Mouse (Mus musculus): ENCODE data around the gene Csnk1g2. TPM values are rescaled to one million over a fixed set of nuclear protein-coding genes. Genes with fewer than 3 reads are reported as not detected.

The Csnk1g2 gene
- total RNA-seq, 2 experiments from 2014 or later, result 221 to 228 TPM

DNA sequence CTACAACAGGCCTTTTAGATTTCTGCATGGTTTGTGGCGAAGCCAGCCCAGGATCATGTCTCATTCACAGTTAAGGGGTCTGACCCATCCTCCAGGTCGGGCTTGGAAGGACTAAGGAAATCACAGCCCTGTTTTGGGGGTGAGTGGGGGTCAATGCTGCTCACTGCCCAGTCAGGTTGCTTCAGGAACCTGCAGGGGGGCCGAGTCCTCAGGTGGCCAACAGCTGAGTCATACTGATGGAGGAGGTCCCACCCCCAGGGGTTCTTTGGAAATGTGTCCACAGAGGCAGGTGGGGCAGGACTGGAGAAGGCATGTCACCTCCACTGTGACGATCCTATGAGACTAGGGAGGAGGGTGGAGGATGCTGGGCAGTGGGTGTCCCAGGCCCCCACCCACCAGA is 42.8 kb downstream of the Csnk1g2 start:
- no peak for DNase-seq (ENCODE audit: low spot score in 2 of 2)
- Histone ChIP-seq H3K4me3 (no peak overlapping the region), H3K27ac (peak overlapping the region; percentile 86)
- TF ChIP-seq CTCF (conservative IDR thresholded peaks at IDR 0.05), result no peak

DNA sequence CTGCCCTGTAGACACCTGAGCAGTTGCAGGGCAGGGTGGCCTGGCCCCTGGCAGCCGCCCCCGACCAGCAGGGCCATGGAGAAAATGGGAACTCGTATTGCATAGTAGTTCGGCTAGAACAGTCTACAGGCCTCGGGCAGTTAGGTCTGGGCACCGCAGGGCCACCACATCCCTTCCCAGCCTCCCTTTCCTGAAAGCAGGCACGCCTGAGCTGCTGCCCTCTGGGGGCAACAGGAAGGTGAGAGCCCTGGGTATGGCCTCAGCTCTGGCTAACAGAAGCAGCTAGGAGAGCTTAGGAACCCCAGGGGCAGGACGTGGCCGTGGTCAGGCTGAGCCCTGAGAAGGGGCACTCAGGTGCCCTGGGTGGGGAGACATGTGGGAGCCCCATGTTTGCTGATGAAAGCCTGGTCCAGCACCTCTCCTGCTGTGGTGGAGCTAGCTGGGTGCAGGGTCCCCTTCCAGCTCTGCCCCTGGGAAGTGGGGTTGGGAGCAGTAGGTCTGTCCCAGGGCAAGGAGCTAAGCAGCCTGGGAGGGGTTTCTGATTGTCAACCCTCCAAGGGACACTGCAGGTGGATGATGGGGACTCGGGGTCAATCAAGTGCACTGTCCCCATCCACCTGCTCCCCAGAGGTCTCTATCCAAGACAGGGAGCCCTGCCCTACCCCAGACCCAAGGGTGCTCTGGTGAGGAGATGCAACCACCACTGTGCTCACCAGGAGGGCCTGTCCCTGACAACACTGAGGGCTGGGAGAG is 43.5 kb downstream of the Csnk1g2 start:
- TF ChIP-seq CTCF (conservative IDR thresholded peaks at IDR 0.05), result no peak
- Histone ChIP-seq H3K4me3 (no peak overlapping the region), H3K27ac (peak overlapping the region; percentile 86; the same call in 1 of the 2 replicates)
- DNase-seq (ENCODE audit: low spot score in 2 of 2), result no peak

DNA sequence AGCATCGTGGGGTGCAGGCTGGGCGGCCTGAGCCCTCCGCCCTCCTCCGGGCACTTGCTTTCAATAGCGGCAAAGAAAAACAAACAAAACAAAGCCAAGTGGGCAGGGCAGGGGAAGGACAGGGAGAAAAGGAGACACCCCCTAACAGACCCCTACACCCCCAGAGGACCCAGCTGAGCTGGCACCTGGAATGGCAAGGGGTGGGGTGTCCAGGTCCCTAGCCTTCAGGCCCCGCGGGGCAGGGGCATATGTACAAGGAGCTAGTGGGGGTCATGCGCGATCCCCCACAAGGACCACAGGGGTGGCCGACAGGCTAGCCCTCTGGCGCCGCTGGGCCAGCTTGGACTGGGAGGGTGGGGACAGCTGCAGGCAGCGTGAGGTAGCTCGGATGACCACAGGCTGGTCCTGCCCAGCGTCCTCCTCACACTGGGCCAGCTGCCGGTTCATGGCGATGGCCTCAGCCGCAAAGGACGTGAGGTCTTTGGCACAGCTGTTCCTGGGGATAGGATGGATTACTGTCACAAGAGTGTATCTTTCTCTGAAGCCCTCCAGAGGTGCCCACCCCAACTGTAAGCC is 44.3 kb downstream of the Csnk1g2 start:
- DNase-seq (ENCODE audit: low spot score in 2 of 2), result no peak
- Histone ChIP-seq H3K27ac (no peak overlapping the region), H3K4me3 (no peak overlapping the region)
- TF ChIP-seq CTCF (conservative IDR thresholded peaks at IDR 0.05), result no peak

DNA sequence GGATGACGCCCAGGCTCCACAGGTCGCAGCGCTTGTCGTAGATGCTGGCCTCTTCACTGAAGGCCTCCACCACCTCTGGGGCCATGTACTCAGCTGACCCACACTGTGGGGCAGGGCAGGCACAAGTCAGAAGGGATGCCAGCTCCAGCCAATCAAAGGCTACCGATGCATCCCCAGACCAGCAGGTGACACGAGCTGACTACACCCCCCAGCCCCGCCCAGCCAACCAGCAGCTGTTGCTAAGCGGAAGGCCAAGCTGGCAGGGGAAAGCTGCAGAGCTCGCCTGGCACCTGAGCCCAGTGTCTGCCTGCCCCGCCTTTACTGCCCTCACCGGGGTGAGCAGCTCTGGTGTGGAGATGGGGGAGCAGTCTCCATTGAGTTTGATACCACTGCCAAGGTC is 46.0 kb downstream of the Csnk1g2 start:
- DNase-seq (ENCODE audit: low spot score in 2 of 2), result no peak
- no peak for TF ChIP-seq CTCF (conservative IDR thresholded peaks at IDR 0.05)
- H3K4me3 ChIP-seq, result no peak overlapping the region
- no peak overlapping the region for H3K27ac ChIP-seq

DNA sequence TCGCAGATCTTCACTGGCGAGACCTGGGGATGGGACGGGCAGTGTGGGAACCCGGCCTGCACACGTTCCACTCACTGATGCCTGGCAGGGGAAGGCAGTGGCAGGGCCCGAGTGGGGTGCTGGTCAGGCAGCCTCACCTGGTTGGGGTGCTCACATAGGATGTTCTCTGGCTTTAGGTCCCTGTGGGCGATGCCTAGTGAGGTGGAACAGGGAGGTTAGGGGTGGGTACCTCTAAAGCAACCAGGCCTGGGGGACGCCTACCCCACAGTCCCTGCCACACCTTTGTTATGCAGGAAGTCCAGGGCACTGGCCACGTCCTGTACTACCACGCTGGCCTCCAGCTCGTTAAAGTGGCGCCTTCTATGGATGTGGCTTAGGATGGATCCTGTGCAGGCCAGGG is 46.4 kb downstream of the Csnk1g2 start:
- Histone ChIP-seq H3K27ac (no peak overlapping the region), H3K4me3 (no peak overlapping the region)
- no peak for TF ChIP-seq CTCF (conservative IDR thresholded peaks at IDR 0.05)
- DNase-seq (ENCODE audit: low spot score in 2 of 2), result no peak

DNA sequence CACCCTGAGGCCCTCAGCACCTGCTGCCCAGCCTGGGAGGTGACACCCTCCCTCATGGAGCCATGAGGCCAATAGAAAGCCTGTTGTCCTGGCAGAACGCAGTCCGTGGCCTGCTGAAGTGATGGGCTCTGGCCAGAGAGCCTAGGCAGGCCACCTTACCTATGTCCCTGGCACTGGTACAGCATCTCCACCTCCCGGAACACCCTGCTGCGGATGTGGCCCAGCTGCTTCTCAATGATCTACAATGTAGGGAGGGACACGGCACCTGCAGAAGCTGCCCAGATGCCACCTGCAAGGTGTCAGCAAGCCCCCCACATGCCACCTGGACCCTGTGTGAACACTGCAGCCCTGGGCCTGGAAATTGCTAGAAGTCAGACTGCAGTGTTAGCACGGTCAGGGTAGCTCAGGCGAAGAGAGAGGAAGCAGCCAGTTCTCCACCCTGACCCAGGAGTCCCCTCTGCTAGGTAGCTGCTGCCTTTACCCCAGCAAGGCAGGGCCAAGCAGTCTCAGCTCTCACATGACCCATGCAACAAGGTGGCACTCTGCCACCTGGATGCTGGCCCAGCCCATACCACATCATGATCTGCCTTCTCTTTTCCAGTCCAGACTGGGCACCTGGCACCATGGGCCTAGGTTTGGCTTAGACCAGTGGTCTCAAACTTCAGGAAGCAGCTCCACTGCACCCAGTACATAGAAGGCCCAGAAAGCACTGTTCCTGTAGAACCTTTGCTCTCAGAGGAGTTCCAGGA is 47.3 kb downstream of the Csnk1g2 start:
- Histone ChIP-seq H3K4me3 (no peak overlapping the region), H3K27ac (no peak overlapping the region)
- DNase-seq (ENCODE audit: low spot score in 2 of 2), result no peak
- no peak for TF ChIP-seq CTCF (conservative IDR thresholded peaks at IDR 0.05)

DNA sequence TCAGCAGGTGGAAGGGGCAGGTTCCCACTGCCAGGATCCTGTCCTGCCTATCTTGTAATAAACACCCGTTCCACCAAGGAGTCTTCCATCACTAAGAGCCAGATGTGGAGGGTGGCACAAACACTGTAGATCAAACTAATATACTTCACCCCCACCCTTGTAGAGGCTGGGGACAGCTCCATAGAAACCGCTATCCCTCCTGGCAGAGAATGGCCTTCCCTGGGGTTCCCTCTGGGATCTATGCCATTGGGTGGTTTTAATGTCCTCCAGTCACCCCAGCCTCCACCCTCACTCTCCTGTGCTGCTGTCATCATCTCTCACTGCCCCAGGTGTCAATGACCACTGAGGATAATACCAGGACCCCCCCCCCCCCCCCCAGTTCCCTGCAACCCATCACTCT is 47.9 kb downstream of the Csnk1g2 start:
- no peak for TF ChIP-seq CTCF (conservative IDR thresholded peaks at IDR 0.05)
- no peak overlapping the region for H3K4me3 ChIP-seq
- no peak overlapping the region for H3K27ac ChIP-seq
- no peak for DNase-seq (ENCODE audit: low spot score in 2 of 2)

DNA sequence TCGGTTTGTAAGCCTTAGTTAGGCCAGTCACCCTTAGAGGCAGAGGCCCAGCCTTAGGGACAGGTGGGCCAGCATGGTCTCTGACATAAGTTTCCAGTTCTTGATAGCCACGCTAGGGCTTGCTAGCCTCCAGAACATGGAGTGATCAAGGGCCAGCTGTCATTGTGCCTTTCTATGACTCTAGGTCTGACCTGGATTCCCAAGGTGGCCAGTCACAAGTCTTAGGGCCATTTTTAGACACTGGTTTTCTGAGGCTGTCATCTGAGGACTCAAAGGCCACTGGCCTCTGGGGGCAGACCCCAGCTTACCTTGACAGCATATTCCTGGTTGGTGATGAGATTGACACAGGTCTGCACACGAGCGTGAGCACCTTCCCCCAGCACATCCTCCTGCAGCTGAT is 48.6 kb downstream of the Csnk1g2 start:
- no peak for TF ChIP-seq CTCF (conservative IDR thresholded peaks at IDR 0.05)
- Histone ChIP-seq H3K4me3 (no peak overlapping the region), H3K27ac (no peak overlapping the region)
- no peak for DNase-seq (ENCODE audit: low spot score in 2 of 2)

DNA sequence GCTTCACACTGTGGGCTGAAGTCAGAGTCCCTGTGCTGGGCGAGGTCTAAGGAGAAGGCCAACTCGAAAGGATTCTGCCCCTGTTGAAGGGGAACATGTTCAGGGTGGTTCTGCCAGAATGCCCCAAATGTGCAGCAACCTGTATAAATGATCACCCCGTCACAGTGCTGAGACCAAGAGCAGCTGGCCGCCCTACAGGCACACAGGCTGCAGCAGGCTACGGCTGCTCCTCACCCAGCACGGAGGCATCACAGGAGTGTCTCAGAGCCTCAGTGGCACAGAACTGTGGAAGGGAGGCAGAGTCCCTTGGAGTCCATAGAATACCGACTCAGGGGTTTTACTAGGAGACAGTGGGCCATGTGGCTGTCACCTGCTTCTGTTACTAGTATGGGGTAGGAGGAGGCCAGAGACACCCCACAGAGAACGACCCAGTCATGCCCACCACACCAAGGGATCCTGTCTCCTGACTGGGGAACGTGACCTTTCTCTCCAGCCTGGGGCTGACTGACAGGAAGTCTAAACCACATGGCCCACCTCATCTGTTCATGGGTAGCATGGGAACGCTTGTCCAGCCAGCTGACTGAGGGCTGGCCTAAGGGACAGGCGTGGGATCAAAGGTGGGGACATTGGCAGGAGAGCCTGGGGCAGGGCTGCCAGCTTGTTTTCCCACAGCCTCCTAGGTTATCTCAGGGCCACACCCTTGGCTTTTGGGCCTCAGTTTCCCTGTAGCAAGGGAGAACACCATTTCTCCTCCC is 49.5 kb downstream of the Csnk1g2 start:
- H3K4me3 ChIP-seq, result no peak overlapping the region
- no peak for DNase-seq (ENCODE audit: low spot score in 2 of 2)
- H3K27ac ChIP-seq, result peak overlapping the region; percentile 14; the same call in 1 of the 2 replicates
- TF ChIP-seq CTCF (conservative IDR thresholded peaks at IDR 0.05), result no peak

DNA sequence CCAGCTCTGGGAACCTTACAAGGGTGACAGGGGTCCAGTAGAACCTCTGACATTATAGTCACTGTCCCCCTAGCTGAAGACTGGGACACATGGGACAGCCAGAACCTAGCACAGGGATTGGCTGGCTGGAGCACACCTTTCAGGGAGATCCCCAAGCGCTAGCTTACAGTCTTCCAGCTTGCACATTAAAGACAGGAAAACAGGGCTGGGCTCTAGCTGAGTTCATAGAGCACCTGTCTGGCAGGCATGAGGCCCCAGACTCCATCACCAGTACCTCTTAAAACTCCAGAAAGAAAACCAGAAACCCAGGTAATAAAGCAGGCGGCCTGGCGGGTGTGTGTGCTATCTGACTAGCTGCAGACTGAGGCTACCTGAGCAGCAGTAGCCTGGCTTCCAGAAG is 51.1 kb downstream of the Csnk1g2 start:
- peak overlapping the region; percentile 91 for H3K27ac ChIP-seq
- no peak for TF ChIP-seq CTCF (conservative IDR thresholded peaks at IDR 0.05)
- no peak for DNase-seq (ENCODE audit: low spot score in 2 of 2)

DNA sequence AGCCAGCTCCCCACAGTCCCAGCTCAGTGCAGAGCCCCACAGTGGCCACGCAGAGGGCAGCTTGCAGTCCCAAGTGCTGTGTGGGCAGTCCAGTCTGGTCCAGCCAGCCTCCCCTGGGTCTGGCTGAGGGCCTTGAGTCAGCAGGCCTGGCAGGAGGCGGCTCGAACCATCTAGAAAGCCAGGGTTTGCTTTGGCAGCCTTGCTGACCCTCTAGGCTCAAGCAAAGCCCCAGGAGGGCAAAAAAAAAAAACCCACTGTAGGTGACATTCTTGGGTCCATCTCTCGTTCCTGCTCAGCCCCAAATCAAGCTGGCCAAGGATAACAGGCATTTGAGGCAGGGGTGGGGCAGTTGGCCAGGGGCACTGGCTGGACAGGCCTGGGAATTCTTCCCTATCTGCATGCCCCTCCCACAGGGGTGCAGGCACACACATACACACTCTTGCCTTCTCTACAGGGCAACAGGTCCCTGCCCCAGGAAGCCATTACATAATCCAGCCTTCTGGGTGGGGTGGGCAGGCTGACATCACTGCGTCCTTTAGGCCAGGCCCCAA is 51.6 kb downstream of the Csnk1g2 start:
- no peak for TF ChIP-seq CTCF (conservative IDR thresholded peaks at IDR 0.05)
- peak overlapping the region; percentile 91 for H3K27ac ChIP-seq
- H3K4me3 ChIP-seq, result peak overlapping the region; percentile 96
- DNase-seq (ENCODE audit: low spot score in 2 of 2), result no peak

More for the DNA sequence above, 51.1 kb downstream of the Csnk1g2 start:
- H3K4me3 ChIP-seq, result peak overlapping the region; percentile 96

DNA sequence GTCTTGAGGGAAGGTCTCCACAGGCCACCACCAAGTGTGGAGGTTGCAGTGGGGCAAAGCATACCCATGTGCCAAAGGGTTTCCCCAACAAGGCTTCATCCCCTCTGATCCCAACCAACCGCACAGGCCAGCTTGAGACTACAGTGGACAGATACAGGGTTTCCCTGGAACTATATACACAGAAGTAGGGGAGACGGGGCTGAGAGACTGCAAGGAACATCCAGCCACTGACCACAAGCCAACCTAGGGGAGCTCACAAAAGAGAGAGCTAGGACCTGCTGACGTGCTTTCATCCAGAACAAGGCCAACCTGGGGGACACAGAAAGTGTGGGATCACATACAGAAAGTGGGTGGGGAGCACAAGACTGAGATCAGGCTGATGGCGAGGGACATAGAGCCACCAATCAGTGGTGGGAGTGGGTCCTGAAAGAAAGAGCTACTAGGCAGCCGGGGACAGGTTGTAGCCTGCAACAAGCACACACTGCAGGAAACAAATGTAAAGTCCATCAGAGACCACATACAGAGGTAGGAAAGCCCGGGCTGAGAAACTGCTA is 52.3 kb downstream of the Csnk1g2 start:
- peak overlapping the region; percentile 96 for H3K4me3 ChIP-seq
- TF ChIP-seq CTCF (conservative IDR thresholded peaks at IDR 0.05), result no peak
- DNase-seq (ENCODE audit: low spot score in 2 of 2), result no peak

More for the DNA sequence above, 52.3 kb downstream of the Csnk1g2 start:
- peak overlapping the region; percentile 91 for H3K27ac ChIP-seq

Data from layer of hippocampus, adult 2 months (tissue).